Mouse (Mus musculus) CH12.LX (cell line): ENCODE measurements around the gene Phc2. TPM values are rescaled to one million over a fixed set of nuclear protein-coding genes. Genes with fewer than 3 reads are reported as not detected.

Experiments used
- DNase-seq: peaks from one replicate; pipeline ENCODE4 v3.0.0-alpha.2; 2013; ENCODE audit errors: extremely low read depth
- H3K27ac ChIP-seq: 2 replicates; pipeline ENCODE4 v1.5.1; 2012; ENCODE audit warnings: low read depth, mild to moderate bottlenecking, control low read depth, moderate library complexity; ENCODE audit not compliant: insufficient read depth
- H3K27me3 ChIP-seq: replicated peaks from 2 replicates; pipeline ENCODE3; 2012; ENCODE audit warnings: inconsistent platforms
- H3K36me3 ChIP-seq, 2 experiments: replicated peaks in 1 of 2; 2 replicates each; pipeline versions ENCODE3 to v1.6.1; 2012; ENCODE audit warnings: inconsistent platforms in 1 of 2, low read length in 1 of 2, mild to moderate bottlenecking in 1 of 2, mixed read lengths in 1 of 2, moderate library complexity in 1 of 2; ENCODE audit not compliant: control insufficient read depth in 1 of 2, insufficient read depth in 1 of 2
- H3K4me1 ChIP-seq, 2 experiments: 2 replicates each; pipeline ENCODE4 v1.6.1; 2012; ENCODE audit warnings: inconsistent platforms in 1 of 2, moderate library complexity in 1 of 2; ENCODE audit not compliant: insufficient read depth in 2 of 2, control insufficient read depth in 1 of 2
- H3K4me2 ChIP-seq: 2 replicates; pipeline ENCODE4 v1.6.1; 2012; ENCODE audit warnings: low read depth, mild to moderate bottlenecking, control low read depth; ENCODE audit not compliant: poor library complexity, insufficient read depth, severe bottlenecking
- H3K4me3 ChIP-seq, 3 experiments: fragments of 150-350 bp in 1 of 3; sonication (generic) in 1 of 3; replicated peaks in 1 of 3; 2 replicates each; pipeline versions ENCODE3 to v1.5.1; 2011 to 2012; ENCODE audit warnings: low read depth in 2 of 3, low read length in 2 of 3, mild to moderate bottlenecking in 2 of 3, moderate library complexity in 2 of 3, control low read depth in 1 of 3, improper control_type of control experiment in 1 of 3, inconsistent platforms in 1 of 3, mixed read lengths in 1 of 3; ENCODE audit not compliant: poor library complexity in 1 of 3
- H3K79me2 ChIP-seq: replicated peaks from 2 replicates; pipeline ENCODE4 v1.6.1; 2012; ENCODE audit warnings: mild to moderate bottlenecking, moderate library complexity; ENCODE audit not compliant: control insufficient read depth, poor library complexity, insufficient read depth, severe bottlenecking; ENCODE audit errors: extremely low read depth
- H3K9ac ChIP-seq: 2 replicates; pipeline ENCODE4 v1.6.1; 2012; ENCODE audit warnings: low read depth, mild to moderate bottlenecking, control low read depth, moderate library complexity; ENCODE audit not compliant: insufficient read depth
- H3K9me3 ChIP-seq: replicated peaks from 2 replicates; pipeline ENCODE3; 2012; ENCODE audit warnings: low read length, inconsistent platforms, mixed read lengths
- BHLHE40 ChIP-seq: IDR thresholded peaks from 2 replicates; pipeline ENCODE4 v1.6.1; 2011; ENCODE audit warnings: mild to moderate bottlenecking, low read depth, low read length, improper control_type of control experiment
- CHD1 ChIP-seq: IDR thresholded peaks from 2 replicates; pipeline ENCODE4 v1.6.1; 2012; ENCODE audit warnings: low read depth, low read length, improper control_type of control experiment, inconsistent platforms
- GABPA ChIP-seq: IDR thresholded peaks from 2 replicates; pipeline ENCODE4 v1.6.1; 2012; ENCODE audit warnings: low read depth, low read length, improper control_type of control experiment, inconsistent platforms; ENCODE audit not compliant: insufficient replicate concordance
- IRF4 ChIP-seq: IDR thresholded peaks from 2 replicates; pipeline ENCODE4 v1.6.1; 2014; ENCODE audit warnings: low read depth, mild to moderate bottlenecking, inconsistent platforms, low read length, improper control_type of control experiment
- JUND ChIP-seq: conservative IDR thresholded peaks from 2 replicates; pipeline ENCODE4 v1.6.1; 2011; ENCODE audit warnings: low read depth, low read length, improper control_type of control experiment
- MXI1 ChIP-seq: IDR thresholded peaks from 2 replicates; pipeline ENCODE4 v1.6.1; 2011; ENCODE audit warnings: mild to moderate bottlenecking, low read depth, low read length, improper control_type of control experiment
- MYC ChIP-seq: IDR thresholded peaks from 2 replicates; pipeline ENCODE4 v1.6.1; 2011; ENCODE audit warnings: low read depth, mild to moderate bottlenecking, improper control_type of control experiment, low read length
- RCOR1 ChIP-seq: conservative IDR thresholded peaks from 2 replicates; pipeline ENCODE4 v1.6.1; 2012; ENCODE audit warnings: low read depth, mild to moderate bottlenecking, inconsistent platforms, low read length, improper control_type of control experiment
- SMC3 ChIP-seq: IDR thresholded peaks from 2 replicates; pipeline ENCODE4 v1.6.1; 2011; ENCODE audit warnings: low read depth, low read length, improper control_type of control experiment
- ZC3H11A ChIP-seq: IDR thresholded peaks from 2 replicates; pipeline ENCODE4 v1.6.1; 2012; ENCODE audit warnings: low read depth, mild to moderate bottlenecking, inconsistent platforms, low read length, improper control_type of control experiment
- ZKSCAN1 ChIP-seq: IDR thresholded peaks from 2 replicates; pipeline ENCODE4 v1.6.1; 2012; ENCODE audit warnings: low read depth, inconsistent platforms, low read length, improper control_type of control experiment, borderline replicate concordance
- dilution Hi-C: fragments of 300-500 bp; cut with MboI; formaldehyde crosslinking; loops from 2 replicates; pipeline ENCODE4 v1.14.3; 2020; ENCODE audit warnings: low sequenced_read_pairs; ENCODE audit not compliant: extremely low pct_unique_long_range_greater_than_20kb, extremely low pct_ligation_motif_present
- in situ Hi-C: fragments of 300-500 bp; cut with MboI; formaldehyde crosslinking; loops from 3 replicates; pipeline ENCODE4 v1.14.3; 2019; ENCODE audit warnings: low sequenced_read_pairs, low pct_ligation_motif_present, low pct_unique_long_range_greater_than_20kb, mixed read lengths
- polyA plus RNA-seq: library from polyadenylated mRNA; unstranded; fragments of >175 nt; gene quantifications from 2 replicates; pipeline ENCODE4 v1.2.1, GENCODE M21; 2012; ENCODE audit warnings: low read depth; ENCODE audit not compliant: insufficient read length
- total RNA-seq, 2 experiments: library from RNA; depleted of rRNA; stranded (reverse); fragments of 300-350 nt in 1 of 2; fragments of >200 nt in 1 of 2; gene quantifications; 2 replicates each; pipeline ENCODE4 v1.2.3; 2012 to 2014

Phc2 gene
- total and polyA plus RNA-seq, 3 experiments = 24.1 to 53.2 (median 29.6) TPM

- dilution Hi-C loops (no loop called here), in situ Hi-C loops (loop anchor here (5.0 kb wide), 1 partner anchor 36 kb away; no protein-coding TSS in a partner anchor)
- Histone ChIP-seq H3K36me3 (no peaks in the 10 kb centered on the region), H3K9me3 (no peaks in the 10 kb centered on the region), H3K9ac (no peak overlapping the region), H3K4me2 (no peak overlapping the region), H3K79me2 (no peaks in the 10 kb centered on the region), H3K27ac (no peak overlapping the region), H3K27me3 (no peaks in the 10 kb centered on the region), H3K4me1 (peaks cover 17 to 92% of the 10 kb centered on the region in 2 experiments), H3K4me3 (no peak overlapping the region)
- no peak for TF ChIP-seq JUND
- TF ChIP-seq MXI1 = no peak
- TF ChIP-seq GABPA = no peak
- TF ChIP-seq BHLHE40 = no peak
- no peak for TF ChIP-seq SMC3
- DNase-seq = no peak
These were observed 38.7 kb downstream of the Phc2 start for GRCm38 (mm10) chr4:128693207-128693606.

GRCm38 (mm10) chr4:128694315-128694714 is 39.8 kb downstream of the Phc2 start:
- peaks cover 12 to 91% of the 10 kb centered on the region in 2 experiments for H3K4me1 ChIP-seq
- H3K9ac ChIP-seq = no peak overlapping the region
- no peaks in the 10 kb centered on the region for H3K9me3 ChIP-seq
- H3K27ac ChIP-seq = no peak overlapping the region
- no peak for DNase-seq
- in situ Hi-C loops (loop anchor here (5.0 kb wide), 1 partner anchor 37 kb away; no protein-coding TSS in a partner anchor), dilution Hi-C loops (no loop called here)
- H3K27me3 ChIP-seq = no peaks in the 10 kb centered on the region
- H3K4me3 ChIP-seq = no peak overlapping the region
- H3K4me2 ChIP-seq = no peak overlapping the region
- no peaks in the 10 kb centered on the region for H3K79me2 ChIP-seq
- no peaks in the 10 kb centered on the region for H3K36me3 ChIP-seq
- TF ChIP-seq ZC3H11A (no peak), MYC (no peak)

DNA sequence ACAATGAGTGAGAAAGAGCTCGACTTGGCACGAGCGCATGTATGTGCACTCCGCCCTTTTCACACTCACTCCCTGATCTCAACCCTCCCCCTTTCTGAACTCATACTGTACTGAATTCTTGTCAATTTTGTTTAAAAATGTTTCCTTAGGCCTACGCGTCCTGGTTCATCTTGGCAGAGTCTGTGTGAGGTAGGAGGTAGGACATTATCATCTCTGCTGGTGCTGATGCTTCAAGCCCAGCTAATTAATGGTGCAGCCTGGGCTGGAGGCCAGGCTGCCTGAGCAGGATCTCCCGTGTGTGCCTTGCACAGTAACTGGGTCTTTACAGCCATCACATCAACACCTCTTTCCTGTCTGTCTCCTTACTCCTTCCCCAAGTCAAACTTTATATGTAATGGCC is 40.6 kb downstream of the Phc2 start:
- no peaks in the 10 kb centered on the region for H3K36me3 ChIP-seq
- no peaks in the 10 kb centered on the region for H3K27me3 ChIP-seq
- TF ChIP-seq ZC3H11A (no peak), CHD1 (no peak), RCOR1 (no peak), GABPA (no peak), IRF4 (no peak), ZKSCAN1 (no peak)
- TF ChIP-seq, all 38 proteins: peak for 0
- no peaks in the 10 kb centered on the region for H3K9me3 ChIP-seq
- H3K4me1 ChIP-seq = peaks cover 8 to 87% of the 10 kb centered on the region in 2 experiments
- H3K4me2 ChIP-seq = no peak overlapping the region
- no peaks in the 10 kb centered on the region for H3K79me2 ChIP-seq
- no peak overlapping the region for H3K27ac ChIP-seq
- no peak for DNase-seq
- in situ Hi-C loops (no loop called here), dilution Hi-C loops (no loop called here)
- no peak overlapping the region for H3K4me3 ChIP-seq
- no peak overlapping the region for H3K9ac ChIP-seq
